Mouse (Mus musculus) megakaryocyte-erythroid progenitor cell, adult 5-6 weeks (primary cell): ENCODE measurements around the gene M1ap. TPM values are rescaled to one million over a fixed set of nuclear protein-coding genes. Genes with fewer than 3 reads are reported as not detected.

Experiments
- ATAC-seq: replicated peaks from 2 replicates; pipeline ENCODE4 v1.8.0; 2016; ENCODE audit warnings: mild to moderate bottlenecking, inconsistent platforms; ENCODE audit not compliant: severe bottlenecking, poor library complexity, low FRiP score, low TSS enrichment
- total RNA-seq, 2 experiments: library from RNA; stranded (forward) in 1 of 2; stranded (reverse) in 1 of 2; fragments of 200-1000, 215-1000 nt in 1 of 2; fragments of >200 nt in 1 of 2; fragmentation: Nextera tagmentation in 1 of 2; gene quantifications; 2 replicates each; pipeline ENCODE4 v1.2.3; 2014 to 2017

Gene M1ap
- total RNA-seq (2014; fragmentation: Nextera tagmentation): 11.4 and 16.2 TPM in 2 replicates
- 7.5 and 10.2 TPM in 2 replicates for total RNA-seq (2017)

DNA sequence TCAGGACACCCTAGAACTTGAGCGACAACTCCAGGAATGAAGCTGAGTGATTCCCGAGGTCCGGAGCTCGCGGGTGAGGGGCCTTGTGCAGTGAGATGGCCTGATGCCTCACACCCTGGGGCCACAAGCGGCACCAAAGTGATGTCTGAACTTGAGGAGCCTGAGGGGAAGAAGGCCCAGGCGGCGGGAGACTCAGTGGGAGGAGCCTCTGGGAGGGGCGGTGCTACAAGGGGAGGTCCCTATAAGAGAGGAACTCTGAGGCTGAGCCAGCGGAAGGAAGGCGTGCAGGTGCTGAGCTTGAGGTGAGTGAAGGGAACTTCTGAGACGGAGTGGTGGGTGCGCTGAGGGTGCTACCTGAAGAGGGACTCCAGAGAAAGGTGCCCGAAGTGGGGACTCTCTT lies at the start of gene M1ap:
M1ap (plus strand) TSS at position 252 of the 400 bp plus-strand sequence.
- ATAC-seq: no peak

DNA sequence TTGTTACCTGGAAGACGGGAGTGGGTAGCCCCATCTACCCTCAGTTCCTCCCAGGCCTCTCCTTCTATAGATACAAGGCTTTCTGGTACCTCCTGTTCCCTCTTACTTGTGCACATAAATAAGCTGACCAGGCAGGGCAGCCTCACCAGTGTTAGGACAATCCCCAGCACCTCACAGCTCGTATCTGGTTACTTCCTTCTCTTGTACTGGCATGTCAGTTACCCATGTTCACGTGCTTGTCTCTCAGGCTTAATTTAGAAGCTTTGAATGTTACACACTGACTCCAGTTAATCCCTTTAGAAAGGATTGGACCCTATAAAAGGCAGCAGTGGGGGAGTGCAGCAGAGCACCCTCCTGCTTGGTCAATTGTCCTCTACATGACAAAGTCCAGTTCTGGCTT lies 49.4 kb upstream of the M1ap start:
- no peak for ATAC-seq

DNA sequence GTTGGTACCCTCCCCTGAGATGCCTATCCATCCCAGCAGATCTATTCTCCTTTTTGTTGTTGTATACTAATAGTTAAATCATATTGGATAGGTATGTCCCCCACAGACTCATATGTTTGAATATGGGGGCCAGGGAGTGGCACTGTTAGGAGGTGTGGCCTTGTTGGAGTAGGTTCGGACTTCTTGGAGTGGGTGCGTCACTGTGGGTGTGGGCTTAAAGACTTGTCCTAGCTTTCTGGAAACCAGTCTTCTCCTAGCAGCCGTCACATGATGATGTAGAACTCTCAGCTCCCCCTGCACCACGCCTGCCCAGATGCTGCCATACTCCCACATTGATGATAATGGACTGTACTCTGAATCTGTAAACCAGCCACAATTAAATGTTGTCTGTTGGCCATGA lies 48.5 kb upstream of the M1ap start:
- no peak for ATAC-seq

DNA sequence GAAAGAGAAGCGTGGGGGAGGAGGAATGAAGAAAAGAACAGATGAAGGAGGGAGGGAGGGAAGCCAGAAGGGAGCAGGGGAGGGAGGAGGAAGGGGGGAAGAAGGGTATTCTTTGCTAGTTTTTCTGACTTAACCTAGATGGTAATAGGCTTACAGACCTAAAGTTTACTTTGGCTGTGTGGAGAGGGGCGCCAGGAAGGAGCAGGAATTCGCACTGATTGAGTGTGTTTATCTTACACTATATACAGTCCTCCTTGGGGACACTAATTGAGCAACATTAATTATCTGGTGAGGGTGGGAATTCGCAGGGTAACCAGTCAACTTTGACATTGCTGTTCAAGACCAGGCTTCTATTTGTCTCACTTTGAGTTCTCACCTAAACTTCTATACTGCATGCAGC lies 48.0 kb upstream of the M1ap start:
- ATAC-seq: no peak

DNA sequence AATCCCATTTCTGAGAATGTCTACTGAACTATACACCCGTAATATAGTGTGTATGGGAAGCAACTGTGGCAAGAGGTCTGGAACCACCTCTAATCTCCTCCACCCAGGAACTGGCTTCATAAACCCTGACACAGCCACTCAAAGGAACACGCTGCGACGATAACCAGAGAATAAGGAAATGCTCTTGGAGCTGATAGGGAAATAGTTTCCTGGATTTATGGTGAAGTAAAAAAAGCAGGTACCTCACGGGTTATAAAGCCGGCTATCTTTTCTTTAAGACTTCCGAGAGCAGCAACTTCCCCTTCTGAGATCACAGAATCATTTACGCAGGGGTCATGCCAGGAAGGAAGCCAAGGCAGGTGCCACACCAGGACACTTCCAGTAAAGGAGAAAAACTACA lies 44.1 kb upstream of the M1ap start:
- ATAC-seq: peak; percentile 74

DNA sequence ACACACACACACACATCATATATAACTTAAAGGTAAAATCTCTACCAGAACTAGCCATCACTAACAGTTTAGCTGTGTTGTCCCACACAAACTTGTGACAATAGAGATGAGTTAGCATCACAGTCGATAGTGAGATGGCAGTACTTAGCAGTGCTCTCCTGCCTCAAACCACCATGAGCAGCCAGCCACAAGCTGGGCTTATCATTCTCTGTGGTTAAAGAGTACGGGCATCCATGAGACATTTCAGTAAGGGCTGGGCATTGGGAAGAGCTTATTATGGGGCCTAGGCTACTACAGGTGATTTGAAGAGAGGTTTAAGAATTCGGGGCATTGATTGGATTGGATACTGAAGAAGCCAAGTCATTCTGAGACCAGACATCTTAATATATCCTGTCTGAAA lies 39.7 kb upstream of the M1ap start:
- ATAC-seq: no peak

DNA sequence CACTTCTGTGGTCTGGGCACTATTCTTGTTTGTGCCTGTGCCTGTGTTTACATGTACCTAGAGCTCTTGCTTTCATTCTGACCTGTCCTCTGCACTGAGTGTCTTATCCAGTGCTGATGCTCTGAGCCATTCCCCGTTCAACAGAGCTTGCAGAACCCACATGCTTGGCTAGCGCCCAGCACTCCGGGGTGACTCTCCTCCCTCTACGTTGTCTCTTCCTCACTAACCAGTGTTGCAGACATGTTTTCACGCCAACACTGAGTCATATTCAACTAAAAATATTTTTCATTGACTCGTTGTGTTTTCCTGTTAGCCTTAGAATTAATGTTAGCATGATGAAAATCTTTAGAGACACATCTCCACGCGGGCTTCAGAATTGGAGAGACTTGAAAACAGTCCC lies 38.7 kb upstream of the M1ap start:
- ATAC-seq: no peak

DNA sequence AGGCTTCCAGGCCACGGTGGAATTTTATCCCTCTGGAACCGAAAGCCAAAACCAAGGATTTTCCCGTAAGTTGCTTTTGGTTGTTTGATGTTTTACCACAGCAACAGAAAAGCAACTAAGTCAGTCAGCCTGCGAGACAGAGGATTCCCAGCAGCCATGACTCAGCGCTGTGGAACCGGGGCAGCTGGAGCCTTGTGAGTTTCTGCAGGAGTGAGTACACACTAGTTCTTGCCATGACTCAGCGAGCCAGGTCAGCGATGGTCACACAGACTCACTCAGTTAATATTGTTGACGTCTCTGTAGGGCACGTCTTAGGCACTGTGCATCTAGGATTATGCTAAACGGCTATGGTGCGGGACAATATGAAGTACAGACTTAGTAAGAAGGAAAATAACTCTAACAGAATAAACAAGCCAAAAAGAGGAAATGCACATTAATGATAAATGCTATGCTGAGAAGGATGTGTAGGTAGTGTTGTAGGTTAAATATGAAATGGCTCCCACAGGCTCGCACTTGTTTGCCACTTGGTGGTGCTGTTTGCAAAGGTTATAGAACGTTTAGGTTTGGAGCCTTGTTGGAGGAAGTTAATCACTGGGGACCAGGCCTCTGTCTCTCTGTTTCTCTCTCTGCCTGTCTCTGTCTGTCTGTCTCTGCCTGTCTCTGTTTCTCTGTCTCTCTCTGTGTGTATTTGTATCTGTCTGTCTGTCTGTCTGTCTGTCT lies 37.4 kb upstream of the M1ap start:
- ATAC-seq: peak; percentile 50

DNA sequence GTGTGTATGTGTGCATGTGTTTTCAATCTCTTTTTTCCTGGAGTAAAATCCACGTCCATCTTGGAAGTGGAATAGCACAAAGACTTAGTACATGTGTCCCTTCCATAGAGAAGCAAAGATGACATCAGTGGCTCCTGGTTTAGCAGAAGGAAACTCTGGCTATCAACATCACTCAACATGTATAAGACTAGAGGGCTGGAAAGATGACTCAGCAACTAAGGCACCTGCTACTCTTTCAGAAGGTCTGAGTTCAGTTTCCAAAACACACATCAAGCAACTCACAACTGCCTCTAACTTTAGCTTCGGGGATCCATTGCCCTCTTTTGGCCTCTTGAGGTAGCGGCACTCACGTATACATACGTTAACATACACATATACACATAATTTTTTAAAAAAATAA lies 35.4 kb upstream of the M1ap start:
- ATAC-seq: no peak

DNA sequence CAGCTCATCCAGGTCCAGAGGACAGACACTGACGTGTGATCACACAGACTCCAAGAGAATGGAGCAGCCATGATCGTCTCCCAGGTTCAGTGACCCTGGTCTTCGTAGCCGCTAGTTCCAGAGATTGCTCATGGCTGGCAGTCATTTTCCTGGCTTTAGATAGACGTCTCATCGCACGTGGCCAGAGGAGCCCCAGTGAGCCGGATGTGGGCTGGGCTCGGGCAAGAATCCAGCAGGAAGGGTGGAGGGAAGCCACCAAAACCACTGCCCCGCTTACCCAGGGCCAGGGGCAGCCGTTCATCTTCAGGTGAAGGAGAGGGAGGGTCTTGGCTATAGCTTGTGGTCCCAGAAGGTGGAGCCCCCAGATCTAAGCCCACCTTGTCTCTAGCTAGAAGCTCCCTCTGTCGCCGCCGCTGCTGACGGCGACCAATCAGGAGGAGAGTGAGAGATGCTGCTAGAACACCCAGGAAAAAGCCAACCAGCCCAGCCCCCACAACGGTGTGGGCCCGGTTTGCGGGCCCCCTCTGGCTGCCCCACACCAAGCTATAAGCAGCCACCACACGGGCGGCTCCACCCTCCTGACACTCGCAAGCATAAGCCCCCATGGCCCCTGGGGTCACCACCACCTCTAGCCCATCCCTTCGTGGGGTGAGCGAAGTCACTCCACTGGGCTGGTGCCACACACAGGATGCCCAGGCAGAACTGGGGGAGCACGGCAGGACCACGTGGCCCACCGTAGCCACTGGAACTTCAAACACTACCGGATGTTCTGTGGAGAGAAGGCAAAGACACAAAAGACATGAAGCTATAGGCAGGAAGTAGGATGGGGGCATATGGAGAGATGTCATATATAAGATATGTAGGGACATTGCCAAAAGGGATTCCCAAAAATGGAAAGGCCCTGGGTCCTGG lies 33.1 kb upstream of the M1ap start:
- ATAC-seq: peak; percentile 49

DNA sequence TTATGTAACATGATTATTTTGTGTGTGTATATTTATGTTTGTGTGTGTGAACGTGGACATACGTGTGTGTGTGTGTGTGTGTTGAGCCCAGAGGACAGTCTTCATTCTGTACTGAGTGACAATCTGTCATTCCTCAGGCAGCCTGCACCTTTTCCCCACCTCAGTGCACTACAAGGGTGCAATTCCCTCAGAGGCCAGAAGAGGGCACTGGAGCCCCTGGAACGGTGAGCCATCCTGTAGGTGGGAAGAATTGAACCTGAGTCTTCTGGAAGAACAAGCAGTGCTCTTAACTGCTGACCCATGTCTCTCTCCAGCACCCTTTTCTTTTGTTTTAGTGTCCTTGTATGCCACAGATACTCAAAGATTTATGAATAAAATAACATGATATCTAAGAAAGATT lies 30.8 kb upstream of the M1ap start:
- ATAC-seq: 0 out of 2 replicates have a peak, but pooled peaks have one; percentile 51

DNA sequence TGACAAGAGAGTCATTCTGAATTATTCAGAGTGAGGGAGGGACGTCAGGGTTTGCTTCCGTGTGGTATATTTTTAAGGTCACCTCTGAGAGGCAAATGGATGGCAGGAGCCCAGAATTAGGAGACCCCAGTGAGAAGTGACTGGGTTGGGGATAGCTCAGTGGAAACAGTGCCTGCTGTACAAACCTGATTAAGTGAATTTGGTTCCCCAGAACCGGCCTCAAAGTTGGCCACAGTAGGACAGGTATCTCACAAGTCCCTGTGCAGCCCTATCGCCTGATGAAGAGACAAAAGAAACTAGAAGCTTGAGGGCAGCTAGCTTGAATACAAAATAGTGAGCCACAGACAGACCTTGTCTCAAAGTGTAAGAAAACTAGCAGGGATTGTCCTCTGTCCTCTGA lies 30.2 kb upstream of the M1ap start:
- ATAC-seq: no peak

DNA sequence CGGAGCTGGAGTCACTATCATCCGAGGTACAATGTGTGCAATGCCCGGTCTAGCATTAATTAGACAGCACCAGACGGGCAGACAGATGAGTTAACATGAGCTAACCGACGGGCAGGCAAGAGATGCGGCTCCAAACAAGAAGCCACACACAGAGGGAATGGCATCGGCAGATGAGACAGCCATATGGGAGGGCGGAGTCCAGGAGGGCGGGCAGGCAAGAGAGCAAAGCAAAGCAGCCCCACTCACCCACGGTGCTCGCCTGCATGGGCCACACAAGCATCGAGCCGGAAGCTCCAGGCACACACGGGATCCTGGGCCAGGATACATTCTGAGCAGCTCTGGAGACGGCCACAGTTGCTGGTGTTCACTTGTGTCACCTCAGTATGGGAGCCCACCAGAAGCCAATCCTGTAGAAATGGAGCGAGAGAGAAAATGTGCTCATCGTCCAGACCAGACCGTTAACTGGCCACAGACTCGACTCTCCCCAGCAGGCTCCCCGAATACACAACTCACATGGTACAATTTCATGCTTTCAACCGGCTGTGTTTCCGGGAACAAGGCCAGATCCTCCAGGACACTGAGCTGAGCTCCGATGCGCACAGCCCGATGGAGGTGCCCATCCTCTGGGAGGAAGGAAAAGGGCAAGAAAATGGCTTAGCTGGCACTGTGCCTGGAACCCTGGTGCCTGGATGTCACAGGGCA lies 29.5 kb upstream of the M1ap start:
- no peak for ATAC-seq

DNA sequence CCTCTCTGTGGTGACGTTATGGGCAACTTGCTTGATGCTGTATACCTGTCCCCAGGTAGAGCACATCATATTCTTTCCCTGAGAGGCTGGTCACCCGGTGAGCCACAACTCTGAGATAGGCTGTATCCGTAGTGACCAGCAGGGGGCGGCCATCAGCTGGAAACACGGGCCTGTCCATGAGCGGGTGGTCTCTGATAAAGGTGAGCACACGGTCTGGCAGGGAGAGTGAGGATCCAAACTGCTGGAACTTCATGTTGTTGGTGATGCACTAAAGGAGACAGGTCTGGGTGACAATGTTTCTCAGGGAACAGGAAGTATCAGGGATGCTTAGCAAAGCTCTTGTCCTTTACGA lies 28.9 kb upstream of the M1ap start:
- 0 out of 2 replicates have a peak, but pooled peaks have one; percentile 38 for ATAC-seq

DNA sequence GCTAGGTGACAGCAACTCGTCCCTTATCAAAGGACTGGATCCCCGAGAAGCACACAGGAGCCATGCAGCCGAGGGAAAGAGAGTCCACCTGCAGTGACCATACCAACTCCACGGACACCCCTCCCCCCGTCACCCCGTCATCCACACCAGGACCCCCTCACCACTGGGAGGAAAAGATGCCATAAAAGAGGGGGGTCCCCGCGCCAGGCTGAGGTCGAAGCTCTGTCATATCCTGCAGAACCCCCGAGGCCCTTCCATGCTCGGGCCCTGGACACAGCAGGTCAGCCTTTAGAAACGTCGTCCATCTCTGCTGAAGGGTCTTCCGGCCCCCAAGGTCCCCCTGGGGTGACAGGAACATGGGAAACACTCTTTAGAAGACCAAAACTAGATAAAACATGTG lies 28.3 kb upstream of the M1ap start:
- ATAC-seq: no peak

DNA sequence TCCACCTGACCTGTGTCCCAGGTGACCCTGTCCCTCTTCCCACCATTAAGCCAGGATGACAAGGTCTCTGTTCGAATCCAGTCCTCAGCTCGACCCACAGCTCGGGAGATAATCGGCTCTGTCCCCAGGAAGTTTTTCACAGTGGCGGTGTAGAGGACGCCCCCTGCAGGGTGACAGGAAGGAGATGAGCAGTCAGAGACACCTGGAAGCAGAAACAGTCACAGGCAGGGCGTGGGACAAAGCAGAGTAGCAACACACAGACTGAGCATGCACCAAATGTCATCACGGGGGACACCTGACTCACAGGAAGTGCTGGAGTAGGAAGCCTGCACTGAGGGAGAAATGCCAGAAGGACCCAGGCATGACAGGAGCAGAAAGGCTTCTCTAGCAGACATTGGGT lies 27.2 kb upstream of the M1ap start:
- ATAC-seq: no peak

DNA sequence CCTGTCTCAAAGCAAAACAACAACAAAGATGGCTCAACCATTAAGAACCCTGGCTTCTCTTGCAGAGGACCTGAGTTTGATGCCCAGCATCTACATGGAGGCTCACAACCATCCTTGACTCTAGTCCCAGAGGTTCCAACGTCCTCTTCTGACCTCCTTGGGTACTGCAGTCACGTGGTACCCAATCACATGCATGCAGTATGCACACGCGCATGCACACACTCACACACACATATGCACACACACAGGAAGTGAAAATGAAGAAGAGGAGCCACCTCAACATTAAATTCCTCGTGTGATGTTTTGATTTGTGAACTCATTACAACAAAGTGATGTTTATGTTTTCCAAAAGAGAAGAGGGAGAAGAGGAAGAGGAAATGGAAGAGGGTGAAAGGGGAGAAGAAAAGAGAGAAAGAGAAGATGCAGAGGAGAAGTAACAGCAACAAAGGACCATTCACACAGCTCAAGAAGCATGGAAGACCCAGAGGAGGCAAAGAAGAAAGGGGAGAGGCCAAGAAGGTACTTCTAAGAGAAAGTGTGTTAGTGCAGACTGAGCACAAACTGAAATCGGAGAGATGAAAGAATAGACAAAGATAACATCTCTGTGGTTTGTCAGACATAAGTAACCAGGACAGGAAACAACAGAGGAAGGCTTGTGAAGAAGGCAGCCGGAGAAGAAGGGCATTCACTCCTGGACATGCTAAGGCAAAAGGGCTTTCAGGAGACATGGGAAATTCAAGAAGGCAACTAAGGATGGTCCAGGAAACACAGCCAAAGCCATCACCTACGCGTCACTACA lies 25.1 kb upstream of the M1ap start:
- no peak for ATAC-seq

DNA sequence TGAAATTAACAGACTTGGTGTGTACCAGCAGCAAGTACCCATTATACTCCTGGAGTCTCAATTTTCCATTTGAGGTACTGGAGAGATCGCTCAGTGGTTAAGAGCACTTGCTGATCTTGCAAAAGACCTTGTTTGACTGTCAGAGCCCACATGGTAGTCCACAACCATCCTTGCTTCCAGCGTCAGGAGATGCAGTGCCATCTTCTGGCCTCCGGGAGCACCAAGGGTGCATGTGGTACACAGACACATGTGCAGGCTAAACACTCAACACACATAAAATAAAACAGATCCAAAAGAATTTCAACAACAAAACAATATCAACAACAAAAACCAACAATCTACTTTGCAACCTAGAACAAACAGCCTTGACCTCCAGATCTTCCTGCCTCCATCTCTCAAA lies 21.7 kb upstream of the M1ap start:
- ATAC-seq: peak; percentile 70; the same call in 1 of the 2 replicates

DNA sequence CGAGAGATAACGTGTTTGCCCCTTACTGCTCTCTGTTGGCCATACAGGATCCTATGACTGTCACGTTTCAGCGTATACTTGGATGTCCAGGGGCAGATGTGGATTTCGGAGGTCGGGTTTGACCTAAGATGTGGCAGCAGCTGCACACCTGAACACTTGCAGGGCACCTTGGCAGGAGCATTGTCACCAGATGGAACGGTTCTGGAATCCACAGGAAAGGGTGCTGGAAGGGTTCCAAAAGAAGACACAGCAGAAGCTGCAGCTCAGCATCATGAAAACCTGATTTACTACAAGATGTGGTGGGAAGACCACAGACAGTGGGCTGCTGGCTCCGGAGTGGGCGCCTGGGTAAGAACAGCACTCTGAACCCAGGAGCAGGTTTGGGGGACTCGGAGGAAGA lies 20.6 kb upstream of the M1ap start:
- no peak for ATAC-seq
